Mouse (Mus musculus): ENCODE data around the gene Ap2m1.
"Not testable (repeated sequence)": the region's sequence is repeated elsewhere in the genome, so short reads cannot be mapped to it uniquely, and the experiment has no call there.

Ap2m1 gene

GRCm38 (mm10) chr16:20535296-20536080 is at the start of gene Ap2m1:
Gene Ap2m1, plus strand, starts transcription at chr16:20535478.
- in situ Hi-C loops (cut with MboI) = no loop called here

GRCm38 (mm10) chr16:20486048-20486447 is 49.2 kb upstream of the Ap2m1 start:
- in situ Hi-C loops (cut with MboI) = no loop called here

GRCm38 (mm10) chr16:20488151-20488550 is 47.1 kb upstream of the Ap2m1 start:
- in situ Hi-C loops (cut with MboI) = no loop called here

GRCm38 (mm10) chr16:20488751-20489150 is 46.5 kb upstream of the Ap2m1 start:
- in situ Hi-C loops (cut with MboI) = not testable (repeated sequence)

GRCm38 (mm10) chr16:20489233-20489632 is 46.0 kb upstream of the Ap2m1 start:
- in situ Hi-C loops (cut with MboI) = no loop called here

GRCm38 (mm10) chr16:20490581-20490980 is 44.7 kb upstream of the Ap2m1 start:
- in situ Hi-C loops (cut with MboI) = loop anchor here (10.0 kb wide), 1 partner anchor 154 kb away; no protein-coding TSS in a partner anchor

- in situ Hi-C loops (cut with MboI) = loop anchor here (10.0 kb wide), 1 partner anchor 154 kb away; no protein-coding TSS in a partner anchor
These were observed 44.0 kb upstream of the Ap2m1 start for GRCm38 (mm10) chr16:20491301-20491700.

- in situ Hi-C loops (cut with MboI) = loop anchor here (10.0 kb wide), 1 partner anchor 151 kb away; no protein-coding TSS in a partner anchor
These were observed 41.8 kb upstream of the Ap2m1 start for GRCm38 (mm10) chr16:20493452-20493851.

- in situ Hi-C loops (cut with MboI) = loop anchor here (10.0 kb wide), 1 partner anchor 148 kb away; no protein-coding TSS in a partner anchor
These were observed 38.3 kb upstream of the Ap2m1 start for GRCm38 (mm10) chr16:20496671-20497600.

- in situ Hi-C loops (cut with MboI) = loop anchor here (10.0 kb wide), 1 partner anchor 147 kb away; no protein-coding TSS in a partner anchor
These were observed 37.1 kb upstream of the Ap2m1 start for GRCm38 (mm10) chr16:20497980-20498676.

GRCm38 (mm10) chr16:20498677-20499475 is 36.4 kb upstream of the Ap2m1 start, which contains the start of gene Eif2b5:
Gene Eif2b5, plus strand, starts transcription at chr16:20498817.
- in situ Hi-C loops (cut with MboI) = loop anchor here (10.0 kb wide), 1 partner anchor 146 kb away; no protein-coding TSS in a partner anchor

GRCm38 (mm10) chr16:20506000-20506399 is 29.3 kb upstream of the Ap2m1 start:
- in situ Hi-C loops (cut with MboI) = loop anchor here (10.0 kb wide), 1 partner anchor 109 kb away; the partner anchor contains the start of genes Alg3, Eef1akmt4 and Gm49333

- in situ Hi-C loops (cut with MboI) = loop anchor here (10.0 kb wide), 1 partner anchor 105 kb away; the partner anchor contains the start of genes Alg3, Eef1akmt4 and Gm49333
These were observed 25.9 kb upstream of the Ap2m1 start for GRCm38 (mm10) chr16:20509349-20509748.

GRCm38 (mm10) chr16:20511277-20511847 is 23.9 kb upstream of the Ap2m1 start:
- in situ Hi-C loops (cut with MboI) = no loop called here

GRCm38 (mm10) chr16:20516032-20516431 is 19.2 kb upstream of the Ap2m1 start:
- in situ Hi-C loops (cut with MboI) = no loop called here

- in situ Hi-C loops (cut with MboI) = no loop called here
These were observed 18.5 kb upstream of the Ap2m1 start, which contains the start of gene Dvl3 for GRCm38 (mm10) chr16:20516726-20517201. Gene Dvl3, plus strand, starts transcription at chr16:20516982.

- in situ Hi-C loops (cut with MboI) = no loop called here
These were observed 18.1 kb upstream of the Ap2m1 start for GRCm38 (mm10) chr16:20517216-20517615.

- in situ Hi-C loops (cut with MboI) = no loop called here
These were observed 17.4 kb upstream of the Ap2m1 start for GRCm38 (mm10) chr16:20517701-20518374.

- in situ Hi-C loops (cut with MboI) = no loop called here
These were observed 11.4 kb upstream of the Ap2m1 start for GRCm38 (mm10) chr16:20523886-20524285.
